Mouse (Mus musculus) embryo, embryonic 11.5 days (tissue): ENCODE measurements at regions not wholly inside any gene's neighbourhood (a gene's known extent, or its start where the extent isn't known, plus 50 kb on each side); places are given as distances from the start of the nearest gene placed in this dataset.

Source experiments
- DNase-seq: peaks from one replicate; pipeline ENCODE4 v3.0.0-alpha.2; 2012; ENCODE audit warnings: low read depth, low spot score

DNA sequence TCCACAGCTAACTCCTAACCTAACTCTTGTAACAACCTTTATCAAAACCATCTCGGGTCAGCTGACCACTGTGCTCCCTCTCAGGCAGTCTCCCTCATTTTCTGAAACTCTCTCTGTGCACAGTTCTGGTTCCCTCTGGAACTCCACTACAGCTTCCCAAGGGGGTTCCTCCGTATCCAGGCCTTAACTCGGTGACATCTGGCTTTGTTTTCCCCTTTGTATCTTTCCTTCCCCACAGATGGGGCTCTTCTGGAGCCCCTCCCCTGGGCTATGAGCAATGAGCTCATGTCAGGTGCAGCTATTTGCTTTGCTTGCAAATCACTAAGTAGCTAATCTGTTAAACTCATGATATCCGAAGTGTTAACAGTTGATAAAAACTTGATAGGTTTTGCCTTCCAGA lies 535.6 kb downstream of the Slc4a3 start:
- no peak for DNase-seq

DNA sequence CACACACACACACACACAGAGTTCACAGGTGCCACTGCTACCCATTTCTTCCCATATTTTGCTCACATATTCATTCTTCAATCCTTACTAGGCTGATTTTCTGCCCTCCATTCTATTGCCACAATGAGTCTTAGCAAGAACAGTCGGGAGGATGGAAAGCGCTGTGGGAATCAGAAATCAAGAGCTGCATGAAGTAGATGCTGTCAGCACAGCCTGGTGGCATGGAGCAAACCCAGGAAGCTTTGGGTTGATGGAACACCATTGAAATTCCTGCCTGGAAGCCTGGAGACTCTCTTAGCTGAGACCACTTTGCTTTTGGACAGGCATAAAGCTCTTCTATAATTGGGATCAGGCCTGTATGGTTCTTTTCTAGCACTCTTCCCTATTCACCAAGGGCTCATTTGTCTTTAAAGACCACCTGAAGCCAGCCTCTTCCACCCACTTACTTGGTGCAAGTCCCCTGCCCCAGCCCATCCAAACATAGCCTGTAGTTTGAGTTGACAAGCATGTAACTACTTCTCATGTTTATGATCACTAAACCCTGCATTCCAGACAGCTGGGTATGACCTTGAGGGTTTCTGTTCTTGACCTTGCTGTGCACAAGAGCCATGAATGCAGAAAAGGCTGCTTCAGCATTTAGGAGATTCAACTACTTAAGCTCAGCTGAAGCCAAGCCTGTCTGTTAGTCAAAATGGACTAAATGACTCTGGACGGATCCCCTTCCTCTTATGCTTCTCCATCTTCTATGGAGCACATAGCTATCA lies 537.4 kb downstream of the Slc4a3 start:
- no peak for DNase-seq

DNA sequence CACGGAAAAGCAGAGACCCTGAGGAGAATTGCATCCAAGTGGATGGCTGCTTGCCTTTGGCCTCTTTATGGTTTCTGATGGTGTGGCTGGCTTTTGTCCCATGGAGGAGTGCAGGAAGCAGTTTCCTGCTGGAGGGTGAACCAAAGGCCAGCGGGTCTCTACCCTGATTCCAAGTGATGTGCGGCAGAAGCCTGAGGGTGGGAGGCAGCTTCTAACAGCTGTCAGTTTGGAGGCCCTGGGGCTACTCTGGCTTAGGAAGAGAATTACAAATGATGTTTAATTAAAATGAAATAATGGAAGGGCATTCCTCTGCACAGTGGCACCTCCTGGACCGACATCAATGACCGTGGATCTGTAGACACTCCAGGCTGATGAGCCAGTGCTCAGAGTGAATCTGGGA lies 545.0 kb downstream of the Slc4a3 start:
- no peak for DNase-seq

DNA sequence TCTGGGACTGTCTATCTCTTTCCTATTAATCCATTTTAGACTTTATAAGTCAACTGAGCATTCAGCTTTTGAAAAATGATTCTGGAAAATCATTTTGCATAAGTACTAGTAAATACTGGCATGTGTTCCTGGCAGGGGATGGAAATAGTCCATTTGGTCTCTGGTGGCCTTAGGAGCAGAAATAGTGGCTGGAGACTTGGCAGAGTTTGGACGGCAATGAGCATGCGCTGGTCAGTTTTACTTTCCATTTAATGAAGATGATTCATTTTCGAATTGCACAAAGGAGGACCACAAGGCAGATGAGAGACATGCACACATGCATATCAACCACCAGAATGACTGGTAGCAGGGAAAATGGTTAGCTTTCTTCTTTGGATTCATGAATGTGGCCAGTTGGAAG lies 567.2 kb downstream of the Slc4a3 start:
- DNase-seq = no peak

DNA sequence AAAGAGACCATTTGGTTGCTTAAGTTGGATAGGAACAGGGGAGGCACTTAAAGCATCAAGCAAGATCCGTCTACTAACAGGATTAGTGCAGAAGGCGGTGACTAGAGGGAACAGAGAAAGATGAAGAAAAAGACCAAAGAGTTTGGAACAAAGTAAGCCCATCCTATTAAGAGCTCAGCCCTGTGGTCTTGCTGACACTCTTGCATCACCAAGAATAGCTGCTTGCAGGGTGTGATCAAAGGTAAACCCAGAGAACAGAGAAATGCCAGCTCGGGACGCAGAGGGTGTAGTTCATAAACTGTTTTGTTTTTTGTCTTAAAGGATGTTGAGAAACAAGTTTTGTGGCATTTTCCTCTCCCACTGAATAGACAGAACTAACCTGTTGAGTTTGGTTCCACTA lies 574.8 kb downstream of the Slc4a3 start:
- DNase-seq = no peak

DNA sequence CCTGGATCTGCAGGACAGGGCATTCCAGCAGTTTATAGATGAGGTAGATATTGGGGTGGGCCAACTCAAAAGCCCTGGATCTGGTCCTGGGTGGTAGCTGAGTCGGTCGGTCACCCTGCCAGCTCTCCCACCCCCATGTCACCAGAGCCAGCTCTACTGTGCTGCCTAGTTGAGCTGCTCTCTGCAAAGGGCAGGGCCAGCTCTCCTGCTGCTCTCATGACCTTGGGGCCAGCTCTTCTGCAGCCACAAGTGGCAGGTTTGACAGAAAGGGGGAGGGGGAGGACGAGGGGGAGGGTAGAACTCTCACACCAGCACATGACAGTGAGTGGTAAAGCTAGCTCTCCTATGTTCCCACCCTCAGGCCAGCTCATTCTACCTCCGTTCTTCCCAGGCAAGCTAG lies 584.3 kb downstream of the Slc4a3 start:
- no peak for DNase-seq

DNA sequence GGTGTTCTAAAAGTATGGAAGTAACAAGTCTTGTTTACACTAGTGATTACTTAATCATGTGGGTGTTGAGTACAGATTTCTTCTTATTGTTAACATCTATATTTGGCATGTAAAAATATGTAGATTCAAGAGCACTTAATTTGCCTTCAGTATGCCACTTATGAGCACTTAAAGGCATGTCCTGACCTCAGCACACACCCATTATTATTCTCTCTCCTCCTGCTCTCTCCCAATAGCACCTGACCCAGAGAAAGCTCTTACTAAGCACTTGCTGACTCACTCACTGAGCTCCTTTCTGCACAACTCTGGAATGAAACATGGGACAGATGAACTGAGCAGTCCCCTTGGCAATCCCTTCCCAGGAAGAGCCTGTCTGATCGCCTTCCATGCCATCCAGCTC lies 590.7 kb downstream of the Slc4a3 start:
- no peak for DNase-seq

DNA sequence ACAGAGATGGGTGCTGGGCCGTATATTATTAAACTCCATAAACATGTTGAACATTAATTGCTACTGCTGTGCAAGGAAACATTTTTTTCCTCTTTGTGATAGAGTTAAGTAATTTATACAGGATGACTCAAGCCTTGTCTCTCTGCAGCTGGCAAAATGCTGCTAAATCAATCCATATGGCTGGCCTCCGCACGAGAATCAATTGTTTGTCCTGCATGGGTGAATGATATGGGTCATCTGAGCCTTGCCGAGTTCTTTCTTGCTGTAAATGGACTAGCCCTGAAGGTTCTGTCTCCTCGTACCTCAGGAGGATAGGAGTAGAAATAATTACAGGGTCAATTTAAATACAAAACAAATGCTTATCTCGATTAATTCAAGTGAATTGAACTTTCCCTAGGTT lies 591.6 kb downstream of the Slc4a3 start:
- no peak for DNase-seq

DNA sequence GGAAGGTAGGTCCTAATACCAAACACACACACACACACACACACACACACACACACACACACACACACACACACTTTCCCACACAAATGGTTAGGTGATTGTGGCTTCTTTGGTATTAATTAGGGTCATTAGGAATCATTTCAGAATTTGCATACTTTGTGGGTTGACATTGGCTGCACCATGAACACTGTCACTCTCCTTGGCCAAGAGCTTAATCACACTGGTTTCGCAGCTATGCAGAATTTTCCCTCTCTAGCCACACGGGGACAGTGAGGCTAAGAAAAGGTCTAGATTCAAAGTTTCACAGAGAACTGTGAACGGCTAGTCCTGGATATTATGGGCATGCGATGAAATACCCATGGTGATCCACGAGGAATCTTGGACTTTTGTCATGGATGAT lies 597.5 kb downstream of the Slc4a3 start:
- DNase-seq = no peak

DNA sequence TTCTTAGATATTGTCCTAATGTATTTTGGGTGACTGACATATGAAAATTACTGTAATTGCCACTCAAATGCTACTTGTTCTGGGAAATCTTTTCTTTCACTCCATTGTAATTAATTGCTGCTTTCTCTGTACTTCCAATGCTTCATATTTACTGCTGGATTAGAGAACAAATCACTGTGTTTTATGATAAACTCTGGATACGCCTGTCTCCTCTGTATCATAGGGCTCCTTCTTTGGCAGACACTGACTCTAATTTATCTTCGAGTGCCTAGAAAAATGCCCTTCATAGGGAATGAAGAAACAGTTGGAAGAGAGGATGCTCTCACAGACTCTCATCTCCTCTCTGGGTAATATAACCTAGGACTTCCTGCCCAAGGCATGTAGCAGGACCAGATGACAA lies 602.9 kb downstream of the Slc4a3 start:
- no peak for DNase-seq

DNA sequence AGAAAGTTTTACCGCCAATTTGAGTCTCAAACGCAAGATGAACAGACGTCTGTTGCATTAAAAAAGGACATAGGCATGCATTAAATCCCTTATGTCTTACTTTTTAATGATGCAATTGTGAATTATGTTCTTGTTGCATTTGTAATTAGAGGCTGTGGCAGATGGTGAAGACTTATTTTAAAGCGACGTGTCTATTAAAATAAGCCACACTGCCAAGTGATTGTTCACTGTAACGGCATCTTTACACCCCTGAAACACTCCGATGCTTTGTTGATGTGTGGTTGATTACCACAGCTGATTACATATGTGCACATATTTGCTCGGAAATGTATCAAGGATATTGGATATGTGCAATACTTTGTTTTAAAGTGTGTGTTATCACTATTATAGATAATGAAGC lies 610.2 kb downstream of the Slc4a3 start:
- no peak for DNase-seq

DNA sequence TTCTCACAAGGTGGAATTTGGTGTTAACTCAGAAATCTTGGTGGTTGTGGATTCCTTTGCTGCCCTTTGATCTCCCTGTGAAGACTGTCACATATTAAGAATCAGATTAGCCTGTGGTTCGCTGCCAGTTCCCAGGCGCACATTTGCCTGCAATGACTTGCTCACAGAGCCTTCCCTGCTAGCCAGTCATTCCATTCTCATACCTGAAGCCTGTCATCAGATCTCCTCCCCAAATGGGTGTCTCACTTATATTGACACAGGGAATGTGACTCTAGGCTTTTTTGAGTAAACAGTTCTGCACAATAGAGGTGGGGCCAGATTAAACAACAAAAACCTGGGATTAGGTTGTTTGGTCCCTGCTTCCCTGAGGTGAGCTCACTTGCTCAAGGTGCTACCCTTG lies 621.4 kb downstream of the Slc4a3 start:
- DNase-seq = no peak

DNA sequence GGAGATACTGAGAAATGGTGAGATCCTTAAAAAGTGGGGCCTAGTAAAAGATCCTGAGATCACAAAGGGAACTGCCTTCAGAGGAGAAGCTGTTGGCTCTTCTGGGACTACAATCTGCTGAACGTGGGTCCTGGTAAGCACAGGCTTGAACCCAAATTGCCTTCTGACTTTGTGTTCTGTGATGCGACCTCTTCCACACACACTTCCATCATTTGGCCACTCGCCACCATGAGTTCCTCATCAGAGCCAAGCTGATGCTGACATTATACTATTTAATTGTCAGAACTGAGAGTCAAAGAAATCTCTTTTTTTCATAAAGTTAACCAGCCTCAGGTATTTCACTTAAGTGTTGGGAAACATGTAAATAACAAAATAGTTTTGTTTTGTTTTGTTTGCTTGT lies 635.1 kb downstream of the Slc4a3 start:
- no peak for DNase-seq

DNA sequence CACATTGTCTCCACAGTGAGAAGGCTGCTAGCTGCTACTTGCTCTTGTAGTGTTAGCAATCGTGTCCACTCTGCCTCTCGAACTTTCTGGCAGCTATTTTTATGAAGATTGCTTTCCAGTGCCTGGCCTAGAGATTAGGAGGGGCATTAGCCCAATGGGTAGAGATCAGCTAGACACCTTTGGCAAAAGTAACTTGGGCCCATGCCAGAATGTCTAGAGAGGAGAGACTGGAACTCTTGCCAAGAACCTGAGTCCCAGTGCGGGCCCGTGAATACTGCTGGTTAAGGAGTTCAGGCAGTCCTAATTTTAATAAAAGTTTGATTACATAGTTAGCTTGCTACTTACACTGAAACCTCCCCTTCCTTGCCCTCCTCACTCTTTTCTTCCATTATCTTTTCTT lies 648.8 kb downstream of the Slc4a3 start:
- no peak for DNase-seq

DNA sequence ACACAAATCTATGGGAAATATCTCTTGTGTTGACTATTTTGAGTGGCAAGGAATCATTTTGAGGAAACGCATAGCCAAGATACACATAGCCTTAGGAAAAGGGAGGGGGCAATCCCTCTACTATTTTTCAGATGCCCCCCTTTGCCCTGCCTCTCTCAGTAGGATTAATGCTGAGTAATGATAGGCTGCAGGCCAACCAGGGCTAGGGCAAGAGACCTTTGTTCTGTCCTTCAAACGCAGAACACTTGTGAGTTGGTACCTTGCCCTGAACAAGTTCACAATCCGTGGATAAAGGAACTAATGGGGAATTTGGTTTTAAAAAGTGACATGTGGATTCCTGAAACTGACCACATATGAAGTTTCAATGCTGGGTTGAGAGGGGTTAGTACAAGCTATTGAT lies 651.6 kb downstream of the Slc4a3 start:
- no peak for DNase-seq

DNA sequence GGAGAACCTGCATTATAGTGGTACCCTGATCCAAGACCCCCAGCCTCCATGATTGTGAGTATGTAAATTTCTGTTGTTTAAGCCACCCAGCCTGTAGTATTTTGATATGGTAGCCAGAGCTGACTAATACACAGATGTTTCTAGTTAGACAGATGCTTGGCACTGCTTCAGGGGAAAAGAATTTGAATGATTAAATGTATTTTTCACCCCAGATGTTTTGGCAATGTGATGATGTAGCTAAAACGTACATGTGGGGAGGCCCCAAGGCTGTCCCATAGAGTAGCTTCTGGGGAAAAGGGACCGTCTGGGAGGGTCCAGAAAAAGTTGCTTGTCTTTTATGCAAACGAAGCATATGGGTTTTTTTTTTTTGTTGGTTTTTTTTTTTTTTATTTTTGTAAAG lies 654.8 kb downstream of the Slc4a3 start:
- no peak for DNase-seq

DNA sequence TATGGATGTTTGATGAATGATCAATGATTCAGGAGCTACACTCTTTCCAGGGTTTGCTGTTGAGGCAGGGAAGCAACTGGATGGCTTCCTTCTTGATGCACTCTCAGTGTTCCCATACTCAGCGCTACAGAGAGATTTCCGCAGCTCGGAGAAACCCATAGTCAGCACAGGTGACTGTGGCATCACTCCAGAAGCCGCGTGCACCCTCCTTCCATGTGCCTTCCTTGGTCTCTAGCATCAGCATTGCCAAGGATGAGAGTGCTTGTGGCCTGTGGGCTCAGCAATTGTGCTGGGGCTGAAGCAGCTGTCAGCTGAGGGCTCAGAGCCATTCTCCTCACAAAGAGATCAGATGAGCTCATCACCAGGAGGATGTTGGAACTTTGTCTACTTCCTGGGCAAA lies 666.4 kb downstream of the Slc4a3 start:
- DNase-seq = no peak

DNA sequence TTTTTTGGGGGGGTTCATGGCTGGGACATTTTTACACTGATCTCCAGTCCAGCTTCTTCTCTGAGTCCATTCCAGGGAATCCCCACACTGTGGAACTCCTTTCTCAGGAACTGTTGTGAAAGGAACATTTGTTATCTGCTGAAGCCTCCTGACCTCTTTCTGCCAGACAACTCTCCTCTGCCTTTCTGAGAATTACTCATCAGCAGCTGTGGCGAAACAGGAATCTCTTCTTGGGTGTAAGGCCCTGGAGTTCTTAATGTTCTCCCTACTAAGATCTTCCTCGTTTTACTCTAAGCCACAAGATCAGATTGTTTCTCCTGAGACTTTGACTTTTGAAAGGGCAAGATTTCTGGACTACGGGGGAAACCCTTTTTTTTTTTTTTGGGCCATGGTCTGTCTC lies 698.7 kb downstream of the Slc4a3 start:
- DNase-seq = no peak

DNA sequence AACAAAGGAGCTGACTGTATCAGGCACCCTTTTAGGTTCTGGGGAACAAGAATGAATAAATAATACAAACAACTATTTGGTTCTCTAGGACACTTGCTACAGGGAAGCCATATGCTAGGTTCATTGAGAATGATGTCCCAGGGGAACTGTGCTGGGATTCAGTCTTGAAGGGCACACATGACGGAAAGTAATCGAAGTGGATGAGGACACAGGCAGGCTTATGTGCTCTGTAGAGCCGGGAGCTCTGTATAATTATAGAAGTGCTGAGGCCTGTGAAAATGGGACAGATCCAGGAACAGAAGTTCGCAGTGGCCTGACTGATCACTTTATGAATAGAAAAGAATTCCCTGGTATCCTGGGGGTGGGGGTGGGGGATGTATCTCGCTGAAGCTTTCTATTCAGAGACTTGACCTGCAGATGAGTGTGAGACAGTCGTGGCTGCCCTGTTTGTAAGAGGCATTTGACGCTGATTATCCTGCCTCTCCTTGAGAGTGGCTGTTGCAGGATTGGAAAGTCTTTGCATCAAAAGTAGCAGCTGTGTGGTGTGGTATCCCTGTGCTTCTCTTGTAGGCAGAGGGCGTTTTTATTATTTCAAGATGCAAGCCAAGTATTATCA lies 700.2 kb downstream of the Slc4a3 start:
- DNase-seq = no peak

DNA sequence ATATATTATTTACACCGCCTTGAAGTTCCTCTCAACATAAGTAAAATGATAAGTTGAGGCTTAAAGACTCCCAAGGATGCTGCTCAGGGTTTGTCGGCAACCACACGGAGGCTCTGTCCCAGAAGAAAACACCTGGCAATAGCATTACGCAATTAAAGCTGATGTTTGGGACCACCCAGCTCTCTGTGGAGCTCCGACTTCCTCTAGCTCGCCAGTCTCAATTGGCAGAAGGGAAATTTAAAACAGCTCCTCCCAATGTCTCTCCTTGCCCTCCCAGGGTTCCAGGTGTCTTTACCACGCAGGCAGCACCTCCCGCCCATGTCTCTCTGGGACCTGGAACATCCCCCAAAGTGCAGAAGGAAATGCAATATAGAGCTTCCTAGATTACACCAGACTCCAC lies 701.1 kb downstream of the Slc4a3 start:
- no peak for DNase-seq

DNA sequence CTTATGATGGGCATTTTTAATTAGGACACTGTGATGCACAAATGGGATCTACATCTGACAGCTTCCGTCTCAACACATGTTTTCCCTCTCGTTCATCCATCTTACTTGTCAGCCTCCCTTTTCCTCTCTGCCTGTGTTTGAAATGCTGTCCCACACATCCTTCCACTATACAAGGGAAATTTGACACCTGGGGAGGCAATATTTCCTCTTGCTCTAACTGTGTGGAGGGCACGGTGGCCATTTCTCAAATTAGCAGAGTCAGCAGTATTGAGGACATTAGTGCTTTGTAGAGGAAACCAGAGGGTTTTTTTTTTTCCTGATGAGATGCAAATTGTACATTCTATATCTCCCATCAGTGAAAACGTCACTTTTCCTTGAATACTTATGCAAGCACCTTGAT lies 712.2 kb downstream of the Slc4a3 start:
- no peak for DNase-seq

DNA sequence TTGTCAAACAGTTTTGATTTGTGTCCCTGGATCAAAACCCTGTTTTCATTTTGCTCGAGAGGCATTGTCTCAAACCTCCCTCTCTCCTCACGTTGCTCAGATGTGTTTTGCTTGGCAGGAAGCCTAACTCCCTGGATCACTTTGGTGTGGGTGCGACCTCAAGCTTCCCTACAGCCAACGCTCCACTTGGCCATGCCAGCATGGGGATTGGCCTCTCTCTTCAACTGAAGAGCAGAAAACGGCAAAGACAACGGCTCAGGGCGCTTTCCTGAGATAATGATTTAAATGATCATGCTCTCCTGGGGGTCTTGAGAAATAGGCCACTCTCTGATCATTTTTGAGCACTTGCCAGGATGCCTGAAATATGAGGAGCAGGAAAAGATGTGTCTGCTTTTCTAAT lies 730.1 kb downstream of the Slc4a3 start:
- peak; percentile 34 for DNase-seq

DNA sequence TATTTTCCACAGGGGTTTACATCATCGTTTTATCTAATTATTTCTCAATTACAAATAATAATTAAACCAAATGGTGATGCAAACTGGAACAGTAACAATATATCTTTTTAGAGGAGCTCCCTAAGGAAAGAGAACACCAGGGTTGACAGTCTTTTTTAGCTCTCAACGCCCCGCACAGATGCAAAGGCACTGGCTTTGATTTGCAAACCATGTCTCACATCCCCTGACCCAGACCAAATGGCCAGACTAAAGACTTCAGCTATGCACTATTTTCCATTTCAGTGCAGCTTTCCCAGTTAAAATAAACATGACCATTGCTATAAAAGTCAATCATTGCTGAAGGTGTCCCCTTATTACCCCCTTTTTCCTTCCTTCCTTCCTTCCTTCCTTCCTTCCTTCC lies 730.6 kb downstream of the Slc4a3 start:
- no peak for DNase-seq

DNA sequence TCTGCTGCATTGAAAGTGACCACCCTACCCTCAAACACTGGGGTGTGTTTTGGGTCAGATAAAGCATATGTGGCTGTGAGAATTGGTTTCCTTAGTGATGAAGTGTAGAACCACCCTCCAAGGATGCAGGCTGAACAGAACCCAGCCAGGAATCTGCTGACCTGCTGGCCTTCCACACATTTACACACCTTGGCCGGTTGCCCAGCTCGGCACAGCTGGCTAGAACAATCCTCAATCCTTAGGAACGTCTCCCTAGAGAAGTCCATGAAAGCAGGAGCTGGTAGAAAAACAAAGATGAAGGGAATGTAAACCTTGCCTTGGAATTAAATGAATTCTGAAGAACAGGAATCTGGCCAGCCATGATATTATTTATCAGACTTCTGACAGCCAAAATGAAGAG lies 737.3 kb downstream of the Slc4a3 start:
- DNase-seq = peak; percentile 34
